Mouse (Mus musculus) stomach, embryonic 14.5 days (tissue): Measurements from ENCODE around the gene Olfr18. TPM values are rescaled to one million over a fixed set of nuclear protein-coding genes. Genes with fewer than 3 reads are reported as not detected.
"Not testable (repeated sequence)": the region's sequence is repeated elsewhere in the genome, so short reads cannot be mapped to it uniquely, and the experiment has no call there.

Experiments
- ATAC-seq: fragments of 200-750 bp; cut with Nextera tagmentation; 2 replicates; pipeline ENCODE4 v1.8.0; 2017; ENCODE audit warnings: low read depth, moderate TSS enrichment; ENCODE audit not compliant: insufficient number of reproducible peaks, insufficient read depth, low FRiP score
- H3K27ac ChIP-seq: fragments of 300-500 bp; sonication (generic); 2 replicates; pipeline ENCODE4 v1.5.1; 2014; ENCODE audit warnings: mild to moderate bottlenecking, low read length, moderate library complexity, mixed read lengths
- H3K27me3 ChIP-seq: fragments of 300-500 bp; sonication (generic); 2 replicates; pipeline ENCODE4 v1.6.1; 2014; ENCODE audit warnings: low read length, control low read depth, mixed read lengths; ENCODE audit not compliant: control insufficient read depth, insufficient read depth
- H3K36me3 ChIP-seq: fragments of 300-500 bp; sonication (generic); 2 replicates; pipeline ENCODE4 v1.6.1; 2014; ENCODE audit warnings: mild to moderate bottlenecking, control low read depth, low read length, moderate library complexity, mixed read lengths; ENCODE audit not compliant: control insufficient read depth, insufficient read depth
- H3K4me1 ChIP-seq: fragments of 300-500 bp; sonication (generic); 2 replicates; pipeline ENCODE4 v1.6.1; 2014; ENCODE audit warnings: low read length, control low read depth, mixed read lengths; ENCODE audit not compliant: control insufficient read depth, insufficient read depth
- H3K4me2 ChIP-seq: fragments of 300-500 bp; sonication (generic); replicated peaks from 2 replicates; pipeline ENCODE4 v1.6.1; 2014; ENCODE audit warnings: low read depth, low read length, control low read depth
- H3K4me3 ChIP-seq: fragments of 300-500 bp; sonication (generic); 2 replicates; pipeline ENCODE4 v1.5.1; 2014; ENCODE audit warnings: low read depth, low read length, control low read depth
- H3K9ac ChIP-seq: fragments of 300-500 bp; sonication (generic); replicated peaks from 2 replicates; pipeline ENCODE4 v1.6.1; 2014; ENCODE audit warnings: low read depth, mild to moderate bottlenecking, control low read depth, low read length, moderate library complexity, mixed read lengths
- H3K9me3 ChIP-seq: fragments of 300-500 bp; sonication (generic); 2 replicates; pipeline ENCODE4 v1.6.1; 2016; ENCODE audit warnings: low read depth, low read length, control low read depth; ENCODE audit not compliant: control insufficient read depth
- WGBS: fragments of 180-500 bp; shearing (Covaris S2); extraction: QIAGEN DNeasy Blood & Tissue Kit; methylation state at CpG from one replicate; pipeline ENCODE4 v1.1.7; 2014; 5-methylcytosine and 5-hydroxymethylcytosine counted together
- polyA plus RNA-seq: library from polyadenylated mRNA; unstranded; fragments of >200 nt; fragmentation: Nextera tagmentation; extraction: Ambion mirVana; gene quantifications from 2 replicates; pipeline ENCODE4 v1.2.1, GENCODE M21; 2014

Olfr18 gene
- polyA plus RNA-seq, 1 experiment from 2014 or later, result not detected

GRCm38 (mm10) chr9:20295562-20295961, 40.3 kb downstream of the Olfr18 start:
- H3K9me3 ChIP-seq, H3K36me3 ChIP-seq, H3K27me3 ChIP-seq, H3K9ac ChIP-seq, H3K4me1 ChIP-seq, H3K4me3 ChIP-seq, H3K27ac ChIP-seq, ATAC-seq, H3K4me2 ChIP-seq: not testable (repeated sequence)
- 86% methylated on average over 5 of the region's 5 CpGs for WGBS

DNA sequence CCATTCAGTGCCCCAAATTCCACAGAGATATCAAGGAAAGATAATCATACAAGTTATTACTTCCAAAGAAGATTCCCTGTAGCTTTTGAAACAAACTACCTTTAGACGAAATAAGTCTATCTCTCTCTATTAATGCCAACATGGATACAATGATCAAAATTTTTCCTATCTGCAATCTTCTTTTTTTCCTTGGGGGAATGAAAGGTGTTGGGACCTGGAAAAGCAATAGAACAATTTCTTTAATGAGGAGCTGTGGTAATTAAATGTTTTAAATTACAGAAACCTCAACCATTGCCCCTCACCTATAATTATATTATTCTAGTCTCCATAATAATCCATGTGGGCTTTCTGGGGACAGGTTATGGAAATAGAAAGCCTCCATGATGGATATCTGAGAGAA, 53.8 kb downstream of the Olfr18 start, which contains the start of gene Olfr39:
TSS of gene Olfr39 (plus strand) at position 301 of the 400 bp plus-strand sequence.
- 81% methylated on average over 1 of the region's 1 CpGs for WGBS
- H3K36me3 ChIP-seq, result no peaks in the 10 kb centered on the region

More for the DNA sequence above, 53.8 kb downstream of the Olfr18 start, which contains the start of gene Olfr39:
- Histone ChIP-seq H3K4me2 (no peak within 1 kb of the TSS), H3K4me1 (no peaks in the 10 kb centered on the region), H3K9me3 (no peaks in the 10 kb centered on the region), H3K27me3 (no peaks in the 10 kb centered on the region), H3K9ac (no peak within 1 kb of the TSS), H3K4me3 (no peak within 1 kb of the TSS), H3K27ac (no peak within 1 kb of the TSS)
- no peak for ATAC-seq

Other genes with a start within 250 kb of the Olfr18 start
- not detected in 2 replicates for gene Olfr868, start 237.5 kb downstream of the Olfr18 start, polyA plus RNA-seq
- not detected in 2 replicates for gene Olfr869, start 207.1 kb downstream of the Olfr18 start, polyA plus RNA-seq
- gene Olfr870, start 162.0 kb downstream of the Olfr18 start, polyA plus RNA-seq, result not detected in 2 replicates
- not detected in 2 replicates for gene Olfr871, start 123.9 kb downstream of the Olfr18 start, polyA plus RNA-seq
- not detected in 2 replicates for gene Olfr872, start 99.0 kb downstream of the Olfr18 start, polyA plus RNA-seq
- not detected in 2 replicates for gene Olfr39, start 53.7 kb downstream of the Olfr18 start, polyA plus RNA-seq
- gene Olfr873, start 37.6 kb downstream of the Olfr18 start, polyA plus RNA-seq, result not detected in 2 replicates
- gene Zfp560, start 49.1 kb upstream of the Olfr18 start, polyA plus RNA-seq, result 43.2 and 49.0 TPM in 2 replicates
- gene Zfp26, start 124.1 kb upstream of the Olfr18 start, polyA plus RNA-seq, result 29.9 and 32.7 TPM in 2 replicates
- gene Zfp426, start 156.7 kb upstream of the Olfr18 start, polyA plus RNA-seq, result 25.2 and 27.5 TPM in 2 replicates
- 94.0 and 94.9 TPM in 2 replicates for gene Zfp266, start 185.3 kb upstream of the Olfr18 start, polyA plus RNA-seq
- gene Zfp846, start 245.2 kb upstream of the Olfr18 start, polyA plus RNA-seq, result 20.9 and 28.6 TPM in 2 replicates